Mouse (Mus musculus) small intestine, adult 2 months (tissue): ENCODE data around the gene Rapgef3.

Experiments used
- CTCF ChIP-seq: fragments of 200-500 bp; IDR thresholded peaks from 2 replicates; pipeline ENCODE4 v1.5.1; 2012; ENCODE audit warnings: low read depth, mild to moderate bottlenecking, control low read depth, inconsistent platforms, low read length, moderate library complexity, mixed read lengths; ENCODE audit not compliant: insufficient replicate concordance, insufficient read length; ENCODE audit errors: extremely low read depth
- POLR2A ChIP-seq: fragments of 200-500 bp; IDR thresholded peaks from 2 replicates; pipeline ENCODE4 v1.6.1; 2012; ENCODE audit warnings: low read depth, mild to moderate bottlenecking, control low read depth, inconsistent platforms, low read length, moderate library complexity

GRCm38 (mm10) chr15:97767280-97768186 is at the start of gene Rapgef3:
- TF ChIP-seq CTCF (peak; percentile 49; the same call in 1 of the 2 replicates), POLR2A (no peak)
